Mouse (Mus musculus) forebrain, embryonic 16.5 days (tissue): ENCODE measurements around the gene Dennd6b. TPM values are rescaled to one million over a fixed set of nuclear protein-coding genes. Genes with fewer than 3 reads are reported as not detected.

ENCODE experiments used
- ATAC-seq: fragments of 200-750 bp; cut with Nextera tagmentation; 2 replicates; pipeline ENCODE4 v1.8.0; 2017; ENCODE audit warnings: mild to moderate bottlenecking, moderate library complexity
- H3K27ac ChIP-seq: fragments of 300-500 bp; sonication (generic); 2 replicates; pipeline ENCODE4 v1.5.1; 2014; ENCODE audit warnings: low read length, control low read depth
- H3K27me3 ChIP-seq: fragments of 300-500 bp; sonication (generic); replicated peaks from 2 replicates; pipeline ENCODE4 v1.6.1; 2014; ENCODE audit warnings: low read length; ENCODE audit not compliant: control insufficient read depth, insufficient read depth
- H3K36me3 ChIP-seq: fragments of 300-500 bp; sonication (generic); 2 replicates; pipeline ENCODE4 v1.6.1; 2014; ENCODE audit not compliant: control insufficient read depth, insufficient read depth
- H3K4me1 ChIP-seq: fragments of 300-500 bp; sonication (generic); replicated peaks from 2 replicates; pipeline ENCODE4 v1.6.1; 2014; ENCODE audit warnings: low read length; ENCODE audit not compliant: control insufficient read depth, insufficient read depth
- H3K4me2 ChIP-seq: fragments of 300-500 bp; sonication (generic); 2 replicates; pipeline ENCODE4 v1.6.1; 2014; ENCODE audit warnings: mild to moderate bottlenecking, low read length, control low read depth
- H3K4me3 ChIP-seq: fragments of 300-500 bp; sonication (generic); replicated peaks from 2 replicates; pipeline ENCODE4 v1.5.1; 2014; ENCODE audit warnings: mild to moderate bottlenecking, low read length, control low read depth
- H3K9ac ChIP-seq: fragments of 300-500 bp; sonication (generic); replicated peaks from 2 replicates; pipeline ENCODE4 v1.6.1; 2014; ENCODE audit warnings: low read depth, low read length, control low read depth
- H3K9me3 ChIP-seq: fragments of 300-500 bp; sonication (generic); 2 replicates; pipeline ENCODE4 v1.6.1; 2016; ENCODE audit warnings: low read length; ENCODE audit not compliant: control insufficient read depth
- WGBS: fragments of 180-500 bp; shearing (Covaris S2); extraction: QIAGEN DNeasy Blood & Tissue Kit; methylation state at CpG from one replicate; pipeline ENCODE4 v1.1.7; 2014; 5-methylcytosine and 5-hydroxymethylcytosine counted together
- polyA plus RNA-seq: library from polyadenylated mRNA; unstranded; fragments of >200 nt; fragmentation: Nextera tagmentation; extraction: Ambion mirVana; gene quantifications from 2 replicates; pipeline ENCODE4 v1.2.1, GENCODE M21; 2015

Gene Dennd6b
- 60.7 and 83.2 TPM in 2 replicates for polyA plus RNA-seq

- no peaks in the 10 kb centered on the region for H3K27me3 ChIP-seq
- H3K4me1 ChIP-seq = peaks cover 14% of the 10 kb centered on the region
- under 1% methylated on average over 38 of the region's 38 CpGs for WGBS
- no peaks in the 10 kb centered on the region for H3K36me3 ChIP-seq
- H3K9ac ChIP-seq = peak within 1 kb of the TSS; percentile 99
- no peaks in the 10 kb centered on the region for H3K9me3 ChIP-seq
- H3K4me2 ChIP-seq = peak within 1 kb of the TSS; percentile 82
- H3K4me3 ChIP-seq = peak within 1 kb of the TSS; percentile 100
- ATAC-seq = peak; percentile 99
- peak within 1 kb of the TSS; percentile 98 for H3K27ac ChIP-seq
Observed at GRCm38 (mm10) chr15:89196313-89196706, at the start of gene Dennd6b. Gene Dennd6b, minus strand, starts transcription at chr15:89196496.

DNA sequence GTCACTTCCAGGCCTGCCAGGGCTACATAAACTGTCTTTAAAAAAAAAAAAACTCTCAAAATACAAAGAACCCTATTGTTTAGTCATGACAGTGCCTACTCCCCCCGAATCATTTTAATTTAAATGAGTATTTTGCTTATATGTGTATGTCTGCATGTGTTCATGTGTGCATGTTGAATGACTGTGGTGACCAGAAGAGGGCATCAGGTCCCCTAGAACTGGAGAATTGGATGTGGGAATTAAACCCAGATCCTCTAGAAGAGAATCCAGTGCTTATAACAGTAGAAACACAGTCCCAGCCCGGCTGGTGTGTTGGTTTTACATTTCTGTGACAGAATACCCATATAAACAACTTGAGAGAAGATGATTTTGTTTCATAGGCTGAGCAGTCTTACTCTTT is 44.7 kb upstream of the Dennd6b start:
- Histone ChIP-seq H3K36me3 (peaks cover 20% of the 10 kb centered on the region), H3K4me1 (no peaks in the 10 kb centered on the region; the same call in 1 of the 2 replicates), H3K4me2 (no peak overlapping the region), H3K9ac (no peak overlapping the region), H3K4me3 (no peak overlapping the region), H3K9me3 (no peaks in the 10 kb centered on the region), H3K27me3 (no peaks in the 10 kb centered on the region), H3K27ac (no peak overlapping the region)
- no peak for ATAC-seq
- WGBS = 60% methylated on average over 2 of the region's 2 CpGs

GRCm38 (mm10) chr15:89239751-89240392 is 43.6 kb upstream of the Dennd6b start:
- H3K4me3 ChIP-seq = no peak overlapping the region
- H3K4me2 ChIP-seq = no peak overlapping the region
- ATAC-seq = no peak
- no peak overlapping the region for H3K9ac ChIP-seq
- no peaks in the 10 kb centered on the region for H3K9me3 ChIP-seq
- H3K4me1 ChIP-seq = no peaks in the 10 kb centered on the region; the same call in 1 of the 2 replicates
- 56% methylated on average over 3 of the region's 3 CpGs for WGBS
- H3K27ac ChIP-seq = no peak overlapping the region
- peaks cover 18% of the 10 kb centered on the region for H3K36me3 ChIP-seq
- H3K27me3 ChIP-seq = no peaks in the 10 kb centered on the region

DNA sequence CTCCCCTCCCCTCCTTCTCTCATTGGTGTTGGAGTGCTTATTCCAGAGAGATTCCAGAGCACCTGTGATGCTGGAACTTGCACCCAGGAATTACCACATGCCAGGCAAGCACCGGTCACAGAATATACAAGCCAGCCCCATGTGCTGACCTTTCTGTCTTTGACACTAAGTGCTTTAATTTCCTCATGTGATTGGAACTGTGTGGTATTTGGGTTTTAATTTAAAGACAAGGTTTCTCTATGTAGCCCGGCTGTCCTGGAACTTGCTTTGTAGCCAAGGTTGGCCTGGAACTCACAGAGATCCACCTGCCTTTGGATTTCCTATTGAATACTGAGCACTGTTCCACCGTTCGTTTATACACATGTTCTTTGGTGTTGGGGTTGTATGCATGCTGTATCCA is 37.8 kb upstream of the Dennd6b start:
- Histone ChIP-seq H3K4me2 (no peak overlapping the region), H3K4me1 (no peaks in the 10 kb centered on the region; the same call in 1 of the 2 replicates), H3K27ac (no peak overlapping the region), H3K9me3 (no peaks in the 10 kb centered on the region), H3K9ac (no peak overlapping the region), H3K27me3 (no peaks in the 10 kb centered on the region), H3K36me3 (peaks cover 5% of the 10 kb centered on the region; the same call in 1 of the 2 replicates), H3K4me3 (no peak overlapping the region)
- WGBS = 90% methylated on average over 4 of the region's 4 CpGs
- no peak for ATAC-seq

DNA sequence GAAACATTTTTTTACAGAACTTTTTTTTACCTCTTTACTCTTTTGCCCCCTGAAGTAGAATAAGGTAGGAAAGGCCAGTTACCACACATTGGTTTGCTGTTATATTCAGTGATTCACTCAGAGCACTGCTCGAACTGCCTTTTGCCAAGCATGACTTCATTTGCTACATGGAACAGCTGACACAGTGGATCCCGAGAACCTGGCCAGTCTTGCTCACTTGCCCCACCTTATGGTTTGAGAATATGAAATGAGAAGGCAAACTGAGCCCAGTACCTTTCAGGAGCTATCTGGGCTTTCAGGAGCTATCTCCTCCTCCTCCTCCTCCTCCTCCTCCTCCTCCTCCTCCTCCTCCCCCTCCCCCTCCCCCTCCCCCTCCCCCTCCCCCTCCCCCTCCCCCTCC is 37.3 kb upstream of the Dennd6b start:
- no peaks in the 10 kb centered on the region for H3K27me3 ChIP-seq
- 29% methylated on average over 2 of the region's 2 CpGs for WGBS
- no peak for ATAC-seq
- H3K4me2 ChIP-seq = no peak overlapping the region
- H3K36me3 ChIP-seq = peaks cover 5% of the 10 kb centered on the region; the same call in 1 of the 2 replicates
- H3K4me3 ChIP-seq = no peak overlapping the region
- H3K9me3 ChIP-seq = no peaks in the 10 kb centered on the region
- no peak overlapping the region for H3K27ac ChIP-seq
- H3K4me1 ChIP-seq = no peaks in the 10 kb centered on the region
- H3K9ac ChIP-seq = no peak overlapping the region

DNA sequence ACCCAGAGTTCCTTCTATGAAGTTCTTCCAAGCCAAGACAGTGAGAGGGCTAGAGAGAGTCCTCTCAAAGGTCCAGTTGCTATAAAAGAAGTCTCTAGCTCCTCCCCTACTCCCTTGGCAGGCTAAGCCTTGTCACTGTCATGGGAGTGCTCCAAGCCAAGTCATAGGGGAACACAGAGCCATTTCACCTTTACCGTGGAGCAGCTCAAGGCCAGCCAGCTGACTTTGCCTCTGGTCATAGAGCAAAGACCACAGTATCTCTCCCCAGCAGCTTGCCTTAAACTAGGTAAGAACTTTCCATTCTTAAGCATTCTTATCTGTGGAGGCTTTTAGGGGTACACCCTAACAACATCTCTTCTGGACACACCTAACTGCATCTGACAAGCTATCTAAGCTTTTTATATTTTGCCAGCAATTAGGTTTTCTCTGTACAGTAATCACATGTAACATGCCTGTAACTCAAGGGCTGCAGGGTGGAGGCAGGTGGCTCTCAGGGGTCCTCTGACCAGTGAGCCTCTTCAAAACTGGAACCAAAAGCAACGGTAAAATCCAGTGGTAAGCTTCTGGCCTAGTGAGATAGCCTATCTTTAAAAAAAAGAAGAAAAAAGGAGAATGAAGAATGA is 19.4 kb upstream of the Dennd6b start:
- H3K9ac ChIP-seq = no peak overlapping the region
- H3K4me2 ChIP-seq = no peak overlapping the region
- peaks cover 10% of the 10 kb centered on the region for H3K36me3 ChIP-seq
- H3K27ac ChIP-seq = no peak overlapping the region
- H3K4me1 ChIP-seq = peaks cover 21% of the 10 kb centered on the region
- no peak overlapping the region for H3K4me3 ChIP-seq
- no peaks in the 10 kb centered on the region for H3K27me3 ChIP-seq
- H3K9me3 ChIP-seq = no peaks in the 10 kb centered on the region
- no peak for ATAC-seq
- 90% methylated on average over 2 of the region's 2 CpGs for WGBS

GRCm38 (mm10) chr15:89214953-89215352 is 18.7 kb upstream of the Dennd6b start:
- no peaks in the 10 kb centered on the region for H3K9me3 ChIP-seq
- no peaks in the 10 kb centered on the region for H3K27me3 ChIP-seq
- ATAC-seq = no peak
- peaks cover 26% of the 10 kb centered on the region for H3K4me1 ChIP-seq
- H3K27ac ChIP-seq = no peak overlapping the region
- H3K9ac ChIP-seq = no peak overlapping the region
- no peak overlapping the region for H3K4me2 ChIP-seq
- peaks cover 10% of the 10 kb centered on the region for H3K36me3 ChIP-seq
- 93% methylated on average over 3 of the region's 3 CpGs for WGBS
- H3K4me3 ChIP-seq = no peak overlapping the region

DNA sequence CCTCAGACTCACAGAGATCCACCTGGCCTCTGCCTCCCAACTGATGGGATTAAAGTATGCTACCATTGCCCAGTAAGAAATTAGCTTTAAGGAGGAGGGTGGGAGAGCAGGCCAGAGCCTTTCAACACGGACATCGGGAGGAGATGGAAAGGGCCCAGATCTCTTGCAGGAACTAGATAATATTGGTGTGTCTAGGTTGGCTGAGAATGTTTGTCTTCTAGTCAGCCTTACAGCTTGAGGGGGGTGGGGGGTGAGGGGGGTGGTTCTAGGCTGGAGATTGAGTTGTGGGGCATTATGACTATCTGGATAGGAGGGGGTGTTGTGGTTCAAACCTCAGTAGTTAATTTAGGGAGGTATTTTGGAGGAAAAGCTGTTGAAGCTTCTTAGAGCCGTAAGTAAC is 17.2 kb upstream of the Dennd6b start:
- Histone ChIP-seq H3K4me2 (peak overlapping the region; percentile 34), H3K27ac (no peak overlapping the region), H3K4me1 (peaks cover 28% of the 10 kb centered on the region), H3K27me3 (no peaks in the 10 kb centered on the region), H3K9ac (no peak overlapping the region), H3K9me3 (no peaks in the 10 kb centered on the region), H3K4me3 (no peak overlapping the region), H3K36me3 (peaks cover 10% of the 10 kb centered on the region)
- WGBS = 86% methylated on average over 3 of the region's 3 CpGs
- no peak for ATAC-seq

GRCm38 (mm10) chr15:89212495-89212894 is 16.2 kb upstream of the Dennd6b start:
- H3K4me3 ChIP-seq = peak overlapping the region; percentile 97
- H3K9ac ChIP-seq = peak overlapping the region; percentile 100
- H3K9me3 ChIP-seq = no peaks in the 10 kb centered on the region
- peaks cover 10% of the 10 kb centered on the region for H3K36me3 ChIP-seq
- WGBS = 50% methylated on average over 6 of the region's 6 CpGs
- H3K27ac ChIP-seq = no peak overlapping the region
- H3K27me3 ChIP-seq = no peaks in the 10 kb centered on the region
- ATAC-seq = no peak
- peak overlapping the region; percentile 70 for H3K4me2 ChIP-seq
- H3K4me1 ChIP-seq = peaks cover 28% of the 10 kb centered on the region
